Mouse (Mus musculus): Measurements from ENCODE around the gene Hyal3. TPM values are rescaled to one million over a fixed set of nuclear protein-coding genes. Genes with fewer than 3 reads are reported as not detected.

The Hyal3 gene
- total and polyA plus RNA-seq, 3 experiments: 2.3 to 6.8 TPM; not detected in 1

DNA sequence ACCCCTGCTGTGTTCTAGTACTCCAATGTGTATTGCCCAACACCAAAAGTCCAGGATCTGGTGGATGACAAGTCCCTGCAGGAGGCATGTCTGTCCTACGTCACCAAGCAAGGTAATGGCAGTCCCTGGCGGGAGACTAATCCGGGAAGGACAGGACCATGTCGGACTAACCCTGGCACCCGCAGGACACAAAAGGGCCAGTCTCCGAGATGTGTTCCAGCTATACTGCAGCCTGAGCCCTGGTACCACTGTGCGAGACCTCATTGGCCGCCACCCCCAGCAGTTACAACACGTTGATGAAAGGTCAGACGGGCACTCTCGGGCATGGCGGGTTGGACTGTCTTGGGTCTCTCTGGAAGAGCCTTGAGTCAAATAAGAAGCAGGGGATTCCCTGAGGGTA, 35.9 kb upstream of the Hyal3 start:
- no peaks in the 10 kb centered on the region for H3K9me3 ChIP-seq (replicated peaks; ENCODE audit: insufficient read depth, low read length)
- no peak overlapping the region for H3K9ac ChIP-seq (ENCODE audit: control insufficient read depth, low read depth, low read length, poor library complexity, severe bottlenecking)

DNA sequence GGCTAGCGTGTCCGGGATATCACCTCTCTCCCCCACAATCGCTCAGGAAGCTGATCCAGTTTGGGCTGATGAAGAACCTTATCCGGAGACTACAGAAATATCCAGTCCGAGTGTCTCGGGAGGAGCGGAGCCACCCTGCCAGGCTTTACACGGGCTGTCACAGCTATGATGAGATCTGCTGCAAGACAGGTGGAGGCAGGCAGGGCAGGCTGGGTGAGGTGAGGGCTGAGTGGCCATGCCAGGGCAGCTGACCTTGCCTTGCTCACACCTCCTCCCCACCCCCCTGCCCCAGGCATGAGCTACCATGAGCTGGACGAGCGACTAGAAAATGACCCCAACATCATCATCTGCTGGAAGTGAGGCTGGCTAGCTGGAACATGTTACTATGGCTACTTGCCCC, 35.4 kb upstream of the Hyal3 start:
- Histone ChIP-seq H3K4me1 (ENCODE audit: control insufficient read depth in 1 of 2, insufficient read depth in 2 of 2, low read length in 2 of 2) (peaks cover 0 to 8% of the 10 kb centered on the region in 2 experiments; a peak in 1 of 4 replicates), H3K36me3 (ENCODE audit: control insufficient read depth in 1 of 2, insufficient read depth in 2 of 2, low read length in 2 of 2) (peaks cover 0 to 2% of the 10 kb centered on the region in 2 experiments; a peak in 1 of 4 replicates), H3K27me3 (ENCODE audit: control insufficient read depth in 1 of 2, insufficient read depth in 2 of 2, low read length in 2 of 2) (no peaks in the 10 kb centered on the region), H3K27ac (ENCODE audit: control insufficient read depth, low read depth, low read length) (no peak overlapping the region), H3K4me3 (ENCODE audit: control insufficient read depth in 1 of 2, insufficient read depth in 1 of 2, low read depth in 2 of 2, low read length in 2 of 2) (no peak overlapping the region), H3K9ac (ENCODE audit: control insufficient read depth, low read depth, low read length, poor library complexity, severe bottlenecking) (no peak overlapping the region), H3K79me2 (ENCODE audit: control insufficient read depth, insufficient read depth, low read length, poor library complexity) (peaks cover 4% of the 10 kb centered on the region; the same call in 1 of the 2 replicates), H3K9me3 (replicated peaks; ENCODE audit: insufficient read depth, low read length) (no peaks in the 10 kb centered on the region)
- no peak for DNase-seq (ENCODE audit: low read depth, low spot score)
- TF ChIP-seq MAFK (IDR thresholded peaks at IDR 0.05; ENCODE audit: borderline replicate concordance, low read depth, low read length): no peak
- TF ChIP-seq USF2 (IDR thresholded peaks at IDR 0.05; ENCODE audit: borderline replicate concordance in 1 of 2, insufficient read depth in 1 of 2, low read depth in 1 of 2, low read length in 2 of 2): no peak
- no peak for TF ChIP-seq CTCF (IDR thresholded peaks at IDR 0.05 in 2 of 3, conservative IDR thresholded peaks at IDR 0.05 in 1 of 3; ENCODE audit: control insufficient read depth in 1 of 3, insufficient read depth in 1 of 3, low read depth in 2 of 3, low read length in 3 of 3, poor library complexity in 1 of 3, severe bottlenecking in 1 of 3)
- TF ChIP-seq JUND (IDR thresholded peaks at IDR 0.05; ENCODE audit: low read depth, low read length): no peak
- no peak for TF ChIP-seq MAX (IDR thresholded peaks at IDR 0.05; ENCODE audit: low read length)
- TF ChIP-seq RAD21 (IDR thresholded peaks at IDR 0.05; ENCODE audit: low read depth, low read length): no peak
- no peak for TF ChIP-seq UBTF (IDR thresholded peaks at IDR 0.05; ENCODE audit: borderline replicate concordance, insufficient read depth, low read depth, low read length)
- no peak for TF ChIP-seq GABPA (IDR thresholded peaks at IDR 0.05; ENCODE audit: low read depth, low read length)
- TF ChIP-seq ZKSCAN1 (IDR thresholded peaks at IDR 0.05; ENCODE audit: low read depth, low read length): no peak
- no peak for TF ChIP-seq MYB (IDR thresholded peaks at IDR 0.05; ENCODE audit: low read depth, low read length)
- TF ChIP-seq HCFC1 (IDR thresholded peaks at IDR 0.05; ENCODE audit: low read depth, low read length): no peak

More for the DNA sequence above, 35.9 kb upstream of the Hyal3 start:
- no peak for DNase-seq (ENCODE audit: low read depth, low spot score)
- H3K27me3 ChIP-seq (ENCODE audit: control insufficient read depth in 1 of 2, insufficient read depth in 2 of 2, low read length in 2 of 2): no peaks in the 10 kb centered on the region
- H3K4me1 ChIP-seq (ENCODE audit: control insufficient read depth in 1 of 2, insufficient read depth in 2 of 2, low read length in 2 of 2): peaks cover 0 to 8% of the 10 kb centered on the region in 2 experiments; a peak in 1 of 4 replicates
- H3K36me3 ChIP-seq (ENCODE audit: control insufficient read depth in 1 of 2, insufficient read depth in 2 of 2, low read length in 2 of 2): peaks cover 0 to 2% of the 10 kb centered on the region in 2 experiments; a peak in 1 of 4 replicates
- TF ChIP-seq TAL1 (IDR thresholded peaks at IDR 0.05; ENCODE audit: low read length) (no peak), BHLHE40 (IDR thresholded peaks at IDR 0.05; ENCODE audit: borderline replicate concordance, low read depth, low read length) (no peak), RCOR1 (IDR thresholded peaks at IDR 0.05; ENCODE audit: low read depth, low read length) (no peak), ZC3H11A (IDR thresholded peaks at IDR 0.05; ENCODE audit: low read depth, low read length) (no peak), NRF1 (IDR thresholded peaks at IDR 0.05; ENCODE audit: insufficient read depth, low read depth, low read length, poor library complexity, severe bottlenecking) (no peak), ZNF384 (IDR thresholded peaks at IDR 0.05; ENCODE audit: low read depth, low read length) (no peak), POLR2A (IDR thresholded peaks at IDR 0.05; ENCODE audit: control insufficient read depth in 1 of 2, insufficient read depth in 1 of 2, low read depth in 1 of 2, low read length in 2 of 2, poor library complexity in 1 of 2) (no peak), MXI1 (IDR thresholded peaks at IDR 0.05; ENCODE audit: low read depth, low read length) (no peak), KAT2A (conservative IDR thresholded peaks at IDR 0.05; ENCODE audit: low read depth, low read length) (no peak), UBTF (IDR thresholded peaks at IDR 0.05; ENCODE audit: borderline replicate concordance, insufficient read depth, low read depth, low read length) (no peak), ZKSCAN1 (IDR thresholded peaks at IDR 0.05; ENCODE audit: low read depth, low read length) (no peak), MEF2A (IDR thresholded peaks at IDR 0.05; ENCODE audit: extremely low read depth, insufficient replicate concordance, low read depth, low read length, poor library complexity, severe bottlenecking) (no peak), HCFC1 (IDR thresholded peaks at IDR 0.05; ENCODE audit: low read depth, low read length) (no peak), SIN3A (IDR thresholded peaks at IDR 0.05; ENCODE audit: low read length) (no peak), GABPA (IDR thresholded peaks at IDR 0.05; ENCODE audit: low read depth, low read length) (no peak), GATA1 (IDR thresholded peaks at IDR 0.05; ENCODE audit: low read depth, low read length) (no peak)
- peaks cover 4% of the 10 kb centered on the region; the same call in 1 of the 2 replicates for H3K79me2 ChIP-seq (ENCODE audit: control insufficient read depth, insufficient read depth, low read length, poor library complexity)
- no peak overlapping the region for H3K27ac ChIP-seq (ENCODE audit: control insufficient read depth, low read depth, low read length)
- H3K4me3 ChIP-seq (ENCODE audit: control insufficient read depth in 1 of 2, insufficient read depth in 1 of 2, low read depth in 2 of 2, low read length in 2 of 2): no peak overlapping the region
